Mouse (Mus musculus) left cerebral cortex, adult 8-10 months (tissue): ENCODE measurements around the gene Lin37. TPM values are rescaled to one million over a fixed set of nuclear protein-coding genes. Genes with fewer than 3 reads are reported as not detected.

Source experiments
- DNase-seq, 2 experiments: peaks; one replicate each; pipeline ENCODE4 v3.0.0; 2022; ENCODE audit warnings: low spot score in 2 of 2
- total RNA-seq, 4 experiments: library from RNA; stranded (reverse); gene quantifications; 2 replicates each; pipeline ENCODE4 v1.2.4; 2022

Lin37 gene
- total RNA-seq = 10 to 100 TPM; 33.8 to 45.0 (median 41.1) TPM

- DNase-seq = peak; percentile 87 to 99
Measured at GRCm38 (mm10) chr7:30559443-30559954, at the start of gene Lin37. Gene Lin37 (minus strand): TSS chr7:30559838.

- DNase-seq = no peak
Measured at GRCm38 (mm10) chr7:30608476-30608875, 48.8 kb upstream of the Lin37 start.

- DNase-seq = no peak
Measured at GRCm38 (mm10) chr7:30607706-30608309, 48.2 kb upstream of the Lin37 start.

GRCm38 (mm10) chr7:30604944-30605343, 45.3 kb upstream of the Lin37 start:
- no peak for DNase-seq

GRCm38 (mm10) chr7:30604424-30604823, 44.8 kb upstream of the Lin37 start:
- no peak for DNase-seq

- no peak for DNase-seq
Measured at GRCm38 (mm10) chr7:30602583-30602982, 42.9 kb upstream of the Lin37 start.

- DNase-seq = no peak
Measured at GRCm38 (mm10) chr7:30600651-30601050, 41.0 kb upstream of the Lin37 start.

GRCm38 (mm10) chr7:30599933-30600353, 40.3 kb upstream of the Lin37 start:
- DNase-seq = peak; percentile 75 to 93

GRCm38 (mm10) chr7:30598786-30599185, 39.1 kb upstream of the Lin37 start, which contains the start of gene Zbtb32:
Gene Zbtb32 (minus strand): TSS chr7:30598909.
- no peak for DNase-seq

GRCm38 (mm10) chr7:30596811-30597210, 37.2 kb upstream of the Lin37 start:
- DNase-seq = no peak

- no peak for DNase-seq
Measured at GRCm38 (mm10) chr7:30596093-30596492, 36.5 kb upstream of the Lin37 start.

GRCm38 (mm10) chr7:30594510-30595024, 34.9 kb upstream of the Lin37 start:
- no peak for DNase-seq

- DNase-seq = no peak
Measured at GRCm38 (mm10) chr7:30593579-30594509, 34.2 kb upstream of the Lin37 start.

- no peak for DNase-seq
Measured at GRCm38 (mm10) chr7:30592772-30593423, 33.3 kb upstream of the Lin37 start.

GRCm38 (mm10) chr7:30591605-30591951, 31.9 kb upstream of the Lin37 start:
- DNase-seq = no peak

GRCm38 (mm10) chr7:30590927-30591604, 31.4 kb upstream of the Lin37 start:
- no peak for DNase-seq

- peak in 1 of 2 experiments; percentile 72 for DNase-seq
Measured at GRCm38 (mm10) chr7:30589435-30590301, 30.0 kb upstream of the Lin37 start.

GRCm38 (mm10) chr7:30588676-30589434, 29.2 kb upstream of the Lin37 start, which contains the start of gene Kmt2b:
Gene Kmt2b (minus strand): TSS chr7:30588726.
- DNase-seq = peak; percentile 89 to 98
